In genomic region chr15:78785961-78786360, GRCm38 (mm10) we compare ENCODE assay signal across 8 mouse cellular contexts. TPM values are rescaled to one million over a fixed set of nuclear protein-coding genes. Genes with fewer than 3 reads are reported as not detected.
A peak's percentile ranks its signal among the peaks of the same experiment; 100 is the strongest.
DNase-seq lines count a peak whose midpoint lies in the region; ATAC-seq and TF ChIP-seq lines count a peak whose summit lies in the region.

No protein-coding gene starts in this region.

- no peak for ATAC-seq in forebrain, embryonic 12.5 days (ENCODE audit: low FRiP score)
- no peak for ATAC-seq in forebrain, embryonic 16.5 days
- ATAC-seq in hindbrain, embryonic 14.5 days (ENCODE audit: low FRiP score), result peak; percentile 43; the same call in 1 of the 2 replicates
- peak; percentile 56 for ATAC-seq in liver, embryonic 16.5 days (ENCODE audit: low read depth)
- ATAC-seq in frontal cortex, adult (ENCODE audit: low TSS enrichment), result no peak

- H3K4me1 ChIP-seq in forebrain, embryonic 12.5 days, result peaks cover 15% of the 10 kb centered on the region; the same call in 1 of the 2 replicates
- H3K4me1 ChIP-seq in forebrain, embryonic 16.5 days (replicated peaks; ENCODE audit: control insufficient read depth, insufficient read depth, low read length), result peaks cover 8% of the 10 kb centered on the region; the same call in 1 of the 2 replicates
- peaks cover 10% of the 10 kb centered on the region; the same call in 1 of the 2 replicates for H3K4me1 ChIP-seq in hindbrain, embryonic 14.5 days (replicated peaks; ENCODE audit: control insufficient read depth, insufficient read depth, low read length)
- H3K4me1 ChIP-seq in liver, embryonic 16.5 days (ENCODE audit: control insufficient read depth, low read depth, low read length), result peaks cover 10% of the 10 kb centered on the region
- 0 out of 2 replicates have a peak, but pooled peaks cover 6% of the 10 kb centered on the region for H3K4me1 ChIP-seq in thymus, adult 2 months (replicated peaks; ENCODE audit: control insufficient read depth, insufficient read depth, low read length)

- no peaks in the 10 kb centered on the region; the same call in 1 of the 2 replicates for H3K27me3 ChIP-seq in forebrain, embryonic 12.5 days
- no peaks in the 10 kb centered on the region for H3K27me3 ChIP-seq in forebrain, embryonic 16.5 days (replicated peaks; ENCODE audit: control insufficient read depth, insufficient read depth, low read length)
- H3K27me3 ChIP-seq in hindbrain, embryonic 14.5 days (ENCODE audit: control insufficient read depth, insufficient read depth, low read length), result no peaks in the 10 kb centered on the region
- H3K27me3 ChIP-seq in liver, embryonic 16.5 days (ENCODE audit: control insufficient read depth, insufficient read depth, low read depth, low read length), result no peaks in the 10 kb centered on the region
- no peaks in the 10 kb centered on the region for H3K27me3 ChIP-seq in thymus, adult 2 months (ENCODE audit: control insufficient read depth, insufficient read depth, low read length)

- no peak overlapping the region for H3K4me3 ChIP-seq in forebrain, embryonic 12.5 days (replicated peaks)
- no peak overlapping the region for H3K4me3 ChIP-seq in forebrain, embryonic 16.5 days (replicated peaks; ENCODE audit: low read length)
- H3K4me3 ChIP-seq in hindbrain, embryonic 14.5 days (replicated peaks; ENCODE audit: low read length), result no peak overlapping the region
- no peak overlapping the region for H3K4me3 ChIP-seq in liver, embryonic 16.5 days (ENCODE audit: low read depth, low read length)
- no peak overlapping the region for H3K4me3 ChIP-seq in thymus, adult 2 months (ENCODE audit: control insufficient read depth, insufficient read depth, low read length)

- H3K4me2 ChIP-seq in forebrain, embryonic 12.5 days, result no peak overlapping the region
- no peak overlapping the region for H3K4me2 ChIP-seq in forebrain, embryonic 16.5 days (ENCODE audit: low read length)
- H3K4me2 ChIP-seq in hindbrain, embryonic 14.5 days (replicated peaks), result no peak overlapping the region
- no peak overlapping the region for H3K4me2 ChIP-seq in liver, embryonic 16.5 days (ENCODE audit: low read depth, low read length)

- 0 out of 2 replicates have a peak overlapping the region, but pooled peaks have one; percentile 13 for H3K27ac ChIP-seq in forebrain, embryonic 12.5 days
- no peak overlapping the region for H3K27ac ChIP-seq in forebrain, embryonic 16.5 days (ENCODE audit: low read length)
- H3K27ac ChIP-seq in hindbrain, embryonic 14.5 days, result peak overlapping the region; percentile 3; the same call in 1 of the 2 replicates
- no peak overlapping the region for H3K27ac ChIP-seq in liver, embryonic 16.5 days (ENCODE audit: low read length)
- no peak overlapping the region for H3K27ac ChIP-seq in thymus, adult 2 months (ENCODE audit: control insufficient read depth, insufficient read depth, low read length)

- no peaks in the 10 kb centered on the region for H3K9me3 ChIP-seq in forebrain, embryonic 12.5 days
- H3K9me3 ChIP-seq in forebrain, embryonic 16.5 days (ENCODE audit: control insufficient read depth, low read length), result no peaks in the 10 kb centered on the region
- H3K9me3 ChIP-seq in hindbrain, embryonic 14.5 days (ENCODE audit: control insufficient read depth, low read length), result no peaks in the 10 kb centered on the region
- H3K9me3 ChIP-seq in liver, embryonic 16.5 days (replicated peaks; ENCODE audit: control insufficient read depth, low read length), result no peaks in the 10 kb centered on the region

- H3K9ac ChIP-seq in forebrain, embryonic 12.5 days, result no peak overlapping the region
- no peak overlapping the region for H3K9ac ChIP-seq in forebrain, embryonic 16.5 days (replicated peaks; ENCODE audit: low read depth, low read length)
- no peak overlapping the region for H3K9ac ChIP-seq in hindbrain, embryonic 14.5 days
- no peak overlapping the region for H3K9ac ChIP-seq in liver, embryonic 16.5 days (ENCODE audit: low read depth, low read length)

- DNase-seq in gastrocnemius, adult 18-20 months (ENCODE audit: low spot score), result peak; percentile 76
- no peak for DNase-seq in hindbrain, embryonic 14.5 days (ENCODE audit: low spot score)
- no peak for DNase-seq in thymus, adult 2 months
- DNase-seq in testis, postnatal 10 days (ENCODE audit: low spot score), result no peak

- TF ChIP-seq POLR2A in thymus, adult 2 months (IDR thresholded peaks at IDR 0.05; ENCODE audit: control insufficient read depth, extremely low read depth, insufficient read depth, low read length, poor library complexity), result no peak

- H3K36me3 ChIP-seq in forebrain, embryonic 12.5 days (replicated peaks), result no peaks in the 10 kb centered on the region
- H3K36me3 ChIP-seq in forebrain, embryonic 16.5 days (ENCODE audit: control insufficient read depth, insufficient read depth), result no peaks in the 10 kb centered on the region
- H3K36me3 ChIP-seq in hindbrain, embryonic 14.5 days (replicated peaks; ENCODE audit: control insufficient read depth, insufficient read depth), result no peaks in the 10 kb centered on the region
- H3K36me3 ChIP-seq in liver, embryonic 16.5 days (ENCODE audit: control insufficient read depth, insufficient read depth), result no peaks in the 10 kb centered on the region
- H3K36me3 ChIP-seq in thymus, adult 2 months (ENCODE audit: control insufficient read depth, insufficient read depth, low read length), result no peaks in the 10 kb centered on the region

- 23% methylated on average over 7 of the region's 7 CpGs for WGBS in forebrain, embryonic 12.5 days
- WGBS in forebrain, embryonic 16.5 days, result 18% methylated on average over 7 of the region's 7 CpGs
- 16% methylated on average over 7 of the region's 7 CpGs for WGBS in hindbrain, embryonic 14.5 days
- WGBS in liver, embryonic 16.5 days (ENCODE audit: insufficient replicate concordance), result 28% methylated on average over 7 of the region's 7 CpGs
- 78% methylated on average over 7 of the region's 7 CpGs for WGBS in thymus, adult 2 months

- TF ChIP-seq CTCF in thymus, adult 2 months (IDR thresholded peaks at IDR 0.05; ENCODE audit: borderline replicate concordance, control insufficient read depth, extremely low read depth, insufficient read depth, low read length, poor library complexity), result no peak

RNA-seq across cellular contexts. Expression of gene Mfng, which starts 12.7 kb away (rescaled TPM):
- polyA plus RNA-seq in forebrain, embryonic 12.5 days (2016; fragmentation: Nextera tagmentation; extraction: Ambion mirVana), result 137 and 147 TPM in 2 replicates
- polyA plus RNA-seq in forebrain, embryonic 16.5 days (2015; fragmentation: Nextera tagmentation; extraction: Ambion mirVana), result 58.1 and 67.0 TPM in 2 replicates
- total RNA-seq in gastrocnemius, adult 18-20 months (2021), result 1 to 10 TPM; 1.8 to 3.6 TPM
- 11.7 and 12.5 TPM in 2 replicates for polyA plus RNA-seq in hindbrain, embryonic 14.5 days (2014; fragmentation: Nextera tagmentation; extraction: Ambion mirVana)
- 4.5 and 5.4 TPM in 2 replicates for polyA plus RNA-seq in liver, embryonic 16.5 days (2015; fragmentation: Nextera tagmentation; extraction: Ambion mirVana)
- 97.5 and 110 TPM in 2 replicates for polyA plus RNA-seq in thymus, adult 2 months (2012; rRNA removed)

RNA-seq across cellular contexts. Expression of gene Card10, which starts 16.9 kb away (rescaled TPM):
- 2.0 and 2.1 TPM in 2 replicates for polyA plus RNA-seq in forebrain, embryonic 12.5 days (2016; fragmentation: Nextera tagmentation; extraction: Ambion mirVana)
- 1.3 and 1.4 TPM in 2 replicates for polyA plus RNA-seq in forebrain, embryonic 16.5 days (2015; fragmentation: Nextera tagmentation; extraction: Ambion mirVana)
- 1 to 10 TPM; 4.1 to 6.5 TPM for total RNA-seq in gastrocnemius, adult 18-20 months (2021)
- polyA plus RNA-seq in hindbrain, embryonic 14.5 days (2014; fragmentation: Nextera tagmentation; extraction: Ambion mirVana), result 2.5 and 2.6 TPM in 2 replicates
- polyA plus RNA-seq in liver, embryonic 16.5 days (2015; fragmentation: Nextera tagmentation; extraction: Ambion mirVana), result 1.8 and 2.1 TPM in 2 replicates
- 12.6 and 13.0 TPM in 2 replicates for polyA plus RNA-seq in thymus, adult 2 months (2012; rRNA removed)

RNA-seq across cellular contexts. Expression of gene Cdc42ep1, which starts 56.5 kb away (rescaled TPM):
- 7.7 and 8.4 TPM in 2 replicates for polyA plus RNA-seq in forebrain, embryonic 12.5 days (2016; fragmentation: Nextera tagmentation; extraction: Ambion mirVana)
- 9.7 and 11.0 TPM in 2 replicates for polyA plus RNA-seq in forebrain, embryonic 16.5 days (2015; fragmentation: Nextera tagmentation; extraction: Ambion mirVana)
- total RNA-seq in gastrocnemius, adult 18-20 months (2021), result 1 to 10 TPM; 5.2 to 9.5 TPM
- 10.7 and 11.2 TPM in 2 replicates for polyA plus RNA-seq in hindbrain, embryonic 14.5 days (2014; fragmentation: Nextera tagmentation; extraction: Ambion mirVana)
- polyA plus RNA-seq in liver, embryonic 16.5 days (2015; fragmentation: Nextera tagmentation; extraction: Ambion mirVana), result 12.1 and 13.1 TPM in 2 replicates
- 8.1 and 12.5 TPM in 2 replicates for polyA plus RNA-seq in thymus, adult 2 months (2012; rRNA removed)

Comparison
In these comparisons a context has a peak if more than half of its experiments do, and no peak if none do; other contexts are left out.
1. H3K27ac ChIP-seq: peak in forebrain, embryonic 12.5 days (single experiment) and hindbrain, embryonic 14.5 days (single experiment); none in forebrain, embryonic 16.5 days (single experiment), liver, embryonic 16.5 days (single experiment) and thymus, adult 2 months (single experiment).
2. ATAC-seq: peak in hindbrain, embryonic 14.5 days (single experiment) and liver, embryonic 16.5 days (single experiment); none in forebrain, embryonic 12.5 days (single experiment), forebrain, embryonic 16.5 days (single experiment) and frontal cortex, adult (single experiment).